Mouse (Mus musculus) heart, postnatal 0 days (tissue): Measurements from ENCODE around the gene Trmt2b.

Source experiments
- CTCF ChIP-seq: IDR thresholded peaks from 2 replicates; pipeline ENCODE4 v1.5.1; 2016; ENCODE audit warnings: antibody characterized with exemption, control low read depth, low read depth
- EP300 ChIP-seq: IDR thresholded peaks from 2 replicates; pipeline ENCODE4 v1.6.1; 2016; ENCODE audit warnings: antibody characterized with exemption, low read depth

- TF ChIP-seq CTCF (no peak), EP300 (no peak)
Observed at GRCm38 (mm10) chrX:134287305-134287704, 10.5 kb upstream of the Trmt2b start.
